Mouse (Mus musculus) CD8-positive naive resting alpha-beta T cell, adult 2 months (primary cell): ENCODE data around the gene Cfap54.

ENCODE experiments used
- DNase-seq, 2 experiments: peaks; one replicate each; pipeline ENCODE4 v3.0.0; 2022; ENCODE audit warnings: low read depth in 2 of 2, low spot score in 2 of 2

Gene Cfap54

DNA sequence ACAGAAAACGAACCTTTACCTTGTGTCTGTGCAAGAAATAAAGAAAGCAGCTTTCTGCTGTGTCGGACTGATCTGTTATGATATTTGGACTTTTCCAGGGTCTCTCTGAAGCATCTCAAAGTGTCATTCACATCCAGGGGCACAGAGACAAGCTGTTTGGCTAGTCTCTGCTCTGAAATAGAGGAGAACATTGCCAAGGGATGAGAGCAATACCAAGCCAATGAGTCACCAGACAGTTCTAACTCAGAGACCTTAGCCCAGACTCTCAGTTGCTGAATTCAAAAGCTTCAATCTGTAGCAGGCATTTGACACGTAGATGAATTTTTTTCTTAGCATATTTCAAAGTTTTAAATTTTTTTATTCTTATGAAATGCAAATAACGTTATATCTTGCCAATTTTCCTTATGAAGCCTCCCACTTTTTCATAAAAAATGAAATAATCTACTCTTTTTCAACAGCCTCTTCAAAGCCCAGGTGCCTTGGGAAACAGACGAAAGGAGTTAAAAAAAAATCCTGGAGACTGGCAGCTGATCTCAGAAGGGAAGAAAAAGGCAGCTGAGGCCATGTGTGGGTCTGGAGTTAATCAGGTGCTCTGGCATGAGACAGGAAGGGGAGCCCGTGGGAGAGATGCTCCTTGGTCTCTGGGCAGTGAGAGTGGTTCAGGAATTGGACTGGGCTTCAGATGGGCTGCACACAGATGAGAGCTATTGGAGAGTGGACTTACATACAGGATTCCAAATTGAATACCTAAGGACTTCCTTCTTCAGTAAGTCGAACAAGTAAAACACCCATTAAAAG, 138.4 kb downstream of the Cfap54 start:
- DNase-seq, result no peak

DNA sequence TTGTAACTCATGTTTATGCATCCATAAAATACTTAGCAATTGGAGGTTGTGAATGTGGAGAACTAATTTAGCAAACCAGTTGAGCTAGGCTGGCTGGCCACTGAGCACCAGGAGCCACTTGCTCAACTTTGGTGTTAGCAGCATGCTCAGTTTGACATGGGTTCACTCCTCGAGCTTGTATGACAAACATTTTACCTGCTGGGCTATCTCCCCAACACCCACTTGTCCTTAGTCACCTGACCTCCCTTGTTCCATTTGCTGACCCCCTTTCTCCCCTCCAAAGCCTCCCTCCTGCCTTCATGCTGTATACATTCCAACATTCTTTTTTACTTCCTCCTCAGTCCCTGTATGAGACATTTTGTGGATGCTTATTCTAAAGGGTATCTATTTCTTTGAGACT, 139.8 kb downstream of the Cfap54 start:
- DNase-seq, result no peak

DNA sequence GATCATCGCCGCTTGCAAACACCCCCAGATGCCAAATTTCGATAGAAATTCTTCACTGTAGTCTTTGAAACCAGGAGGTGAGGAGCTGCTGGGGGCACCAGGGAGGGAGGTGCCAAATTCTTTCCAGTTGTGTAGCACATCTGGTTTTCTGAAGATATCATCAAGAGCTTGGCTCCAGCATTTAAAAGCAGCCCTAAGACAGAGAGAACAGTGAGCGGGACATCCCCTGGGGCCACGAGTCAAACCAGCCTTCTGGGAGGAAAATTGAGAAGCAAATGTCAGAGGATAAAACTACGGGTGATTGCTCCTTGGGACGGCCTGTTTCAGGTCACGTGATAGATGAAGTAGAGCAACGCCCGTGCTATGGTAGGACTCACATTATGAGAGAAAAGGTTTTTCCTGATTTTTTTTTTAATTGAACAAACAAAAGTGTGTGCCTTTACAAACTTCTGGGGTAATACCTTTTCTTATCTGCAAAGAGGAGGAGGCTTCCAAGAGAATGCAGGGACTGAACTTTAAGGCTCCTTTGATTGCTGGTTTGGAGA, 143.6 kb downstream of the Cfap54 start:
- DNase-seq, result no peak

DNA sequence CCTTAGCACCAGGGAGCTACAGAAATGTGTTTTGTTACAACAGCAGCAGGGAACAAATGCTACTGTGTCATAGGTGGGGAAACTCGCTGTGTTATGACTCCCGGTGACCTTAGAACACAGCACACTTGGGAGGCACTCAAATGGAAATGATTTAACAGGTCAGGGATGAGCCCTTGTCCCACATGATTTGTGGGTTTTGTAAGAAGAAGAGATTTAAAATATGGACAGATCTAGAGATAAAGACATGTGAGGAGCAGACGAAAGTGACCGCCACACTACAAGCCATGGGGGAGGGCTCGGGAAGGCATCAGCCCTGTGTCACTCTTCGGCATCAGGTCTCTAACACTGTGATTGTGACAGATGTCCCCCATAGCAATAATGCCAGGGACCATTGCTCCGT, 144.3 kb downstream of the Cfap54 start:
- no peak for DNase-seq

DNA sequence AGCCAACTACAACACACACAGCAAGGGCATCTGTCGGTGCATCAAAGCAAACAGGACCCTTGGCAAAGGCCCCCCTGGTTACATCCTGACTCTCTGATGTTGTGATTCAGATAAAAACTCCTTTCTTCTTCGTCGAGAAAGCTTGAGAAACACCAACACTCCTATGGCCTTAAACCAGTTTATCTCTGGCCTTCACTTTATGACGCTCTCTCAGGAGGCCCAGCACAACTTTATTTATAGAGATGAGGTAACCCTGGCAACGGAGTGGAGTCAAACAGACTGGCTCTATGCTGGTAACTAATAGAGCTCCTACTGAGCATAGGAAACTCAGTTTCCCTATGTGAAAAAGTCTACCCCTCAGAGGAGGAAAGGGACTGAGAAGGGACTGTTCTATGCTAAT, 146.9 kb downstream of the Cfap54 start:
- DNase-seq, result no peak

DNA sequence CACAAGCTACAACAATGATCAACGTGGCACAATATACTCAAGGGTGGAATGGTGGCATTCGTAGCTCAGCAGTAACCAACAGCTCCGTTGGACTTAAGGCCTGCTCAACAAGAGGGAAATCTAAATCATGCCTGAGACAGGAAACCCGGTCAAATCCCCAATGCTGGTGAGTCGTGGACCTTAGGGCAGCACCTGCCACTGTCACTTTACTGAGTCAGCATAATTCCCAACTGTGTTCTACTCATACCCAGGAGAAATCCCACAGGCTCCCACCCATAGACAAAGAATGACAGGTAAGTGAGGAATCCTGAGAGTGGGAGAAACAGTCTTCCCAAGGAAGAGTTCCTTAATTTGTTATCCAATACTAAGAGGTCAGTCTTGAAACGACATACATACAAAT, 147.8 kb downstream of the Cfap54 start:
- DNase-seq, result no peak

DNA sequence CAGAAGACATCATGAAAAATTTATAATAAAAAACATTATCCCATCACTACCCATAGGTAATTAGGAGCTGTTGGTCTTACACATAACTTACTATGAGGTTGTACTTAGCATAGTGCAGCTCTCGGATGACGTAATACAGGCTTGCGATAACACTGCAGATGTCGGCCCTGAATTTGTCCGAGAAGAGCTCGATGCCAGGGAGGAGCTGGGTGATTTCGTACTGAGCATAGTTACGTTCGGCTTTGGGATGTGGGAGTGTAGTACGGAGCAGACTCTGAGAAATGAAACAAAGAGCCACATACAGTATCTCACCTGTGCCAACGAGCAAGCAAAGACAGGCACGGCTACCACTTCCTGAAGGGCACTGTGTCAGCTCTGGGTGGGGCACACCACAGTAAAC, 149.0 kb downstream of the Cfap54 start:
- no peak for DNase-seq

DNA sequence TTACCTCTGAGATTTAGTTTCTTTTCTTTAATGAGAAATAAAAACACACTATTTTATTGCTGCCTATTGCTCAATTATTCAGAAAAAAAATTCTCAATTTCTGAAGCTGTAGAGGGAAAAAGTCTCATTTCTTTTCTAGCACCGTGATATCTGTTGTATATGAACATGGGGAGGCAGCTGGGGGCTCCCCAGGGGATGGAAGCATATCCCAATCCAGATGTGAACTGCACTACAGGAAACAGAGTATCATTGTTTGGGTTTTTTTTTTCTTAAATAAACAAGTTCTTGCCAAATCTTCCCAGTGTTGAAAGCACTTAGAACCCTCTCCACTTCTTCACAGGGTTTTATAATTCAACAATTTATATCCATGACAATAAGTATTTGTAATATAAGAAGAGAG, 151.4 kb downstream of the Cfap54 start:
- DNase-seq, result no peak

DNA sequence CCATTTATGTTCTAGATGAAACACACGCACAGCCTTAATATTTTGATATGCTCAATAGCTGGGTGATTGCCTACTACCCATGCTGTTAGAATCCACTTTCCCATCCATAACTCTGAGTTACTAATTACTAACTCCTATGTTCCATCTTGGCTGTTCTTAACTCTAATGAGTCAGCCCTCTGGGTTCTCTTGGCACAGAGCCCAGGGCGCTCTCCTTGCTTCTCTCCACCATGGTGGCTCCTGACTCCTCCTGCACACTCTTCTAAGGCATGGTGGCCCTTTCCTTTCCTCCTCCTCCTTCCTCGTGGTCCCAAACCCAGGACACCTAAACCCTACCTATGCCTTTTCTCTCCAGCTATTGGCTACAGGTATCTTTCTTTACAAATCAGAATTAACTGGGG, 153.2 kb downstream of the Cfap54 start:
- no peak for DNase-seq

DNA sequence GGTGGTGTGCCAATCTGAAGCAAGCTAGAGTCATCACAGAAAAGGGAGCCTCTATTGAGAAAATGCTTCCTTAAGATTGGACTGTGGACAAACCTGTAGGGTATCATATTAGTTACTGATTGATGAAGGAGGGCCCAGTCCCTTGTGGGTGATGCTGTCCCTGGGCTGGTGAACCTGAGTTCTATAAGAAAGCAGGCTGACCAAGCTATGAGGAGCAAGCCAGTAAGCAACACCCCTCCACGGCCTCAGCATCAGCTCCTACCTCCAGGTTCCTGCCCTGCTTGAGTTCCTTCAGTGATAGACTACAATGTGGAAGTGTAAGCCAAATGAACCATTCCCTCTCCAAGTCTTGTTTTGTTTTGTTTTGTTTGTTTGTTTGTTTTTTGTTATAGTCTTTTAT, 162.9 kb downstream of the Cfap54 start:
- DNase-seq, result no peak

DNA sequence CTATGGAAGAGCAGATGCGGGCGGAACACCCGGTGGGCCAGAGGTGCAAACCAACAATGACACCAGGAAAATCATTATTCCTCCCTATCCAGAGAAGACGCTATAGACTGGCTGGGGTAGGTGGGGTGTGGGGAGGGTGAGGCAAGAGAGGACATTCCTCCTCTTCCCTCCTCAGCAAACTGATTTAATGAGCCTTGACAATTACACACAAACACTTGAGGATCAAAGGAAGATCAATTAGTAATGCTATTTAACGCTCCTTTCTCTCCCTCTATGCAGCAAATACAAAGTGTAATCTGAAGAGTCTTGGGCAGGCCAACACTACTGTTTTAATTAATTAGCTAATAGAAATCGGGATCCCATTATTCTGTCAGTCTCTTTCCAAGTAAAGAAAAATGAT, 174.2 kb downstream of the Cfap54 start:
- DNase-seq, result no peak

DNA sequence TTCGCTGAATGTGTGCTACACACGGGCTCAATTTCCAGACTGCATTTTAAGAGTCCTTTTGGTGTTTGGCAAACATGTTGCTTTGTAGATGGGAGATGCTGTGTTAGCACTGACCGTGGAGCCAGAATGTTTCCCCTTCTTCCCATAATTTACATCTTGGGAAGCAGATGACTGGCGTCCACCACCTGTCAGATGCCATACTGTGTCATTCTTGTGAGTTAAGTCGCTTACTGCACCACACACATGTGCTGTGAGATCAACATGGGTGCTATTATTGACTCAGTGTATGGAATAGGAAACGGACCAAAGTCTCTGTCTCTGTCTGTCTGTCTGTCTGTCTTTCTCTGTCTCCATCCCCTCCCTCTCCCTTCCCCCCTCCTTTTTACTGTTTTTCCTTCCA, 193.0 kb downstream of the Cfap54 start:
- no peak for DNase-seq

DNA sequence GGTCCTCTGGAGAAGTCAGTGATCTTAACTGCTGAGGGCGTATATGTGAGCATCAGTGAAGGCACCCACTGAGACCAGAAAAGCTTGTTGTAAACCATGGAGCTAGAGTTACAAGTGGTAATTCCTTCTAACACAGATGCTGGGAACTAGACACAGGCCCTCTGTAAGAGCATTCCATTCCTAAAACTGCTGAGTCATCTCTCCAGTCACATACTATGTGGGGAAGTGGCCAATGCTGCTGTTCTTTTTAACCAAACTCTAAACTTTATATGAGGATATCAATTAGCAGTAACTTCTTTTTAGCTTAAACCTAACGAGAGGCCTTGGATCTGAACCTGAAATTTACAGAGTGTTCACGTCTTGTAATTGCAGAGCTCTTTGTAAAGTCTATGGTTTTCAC, 203.4 kb downstream of the Cfap54 start:
- no peak for DNase-seq

DNA sequence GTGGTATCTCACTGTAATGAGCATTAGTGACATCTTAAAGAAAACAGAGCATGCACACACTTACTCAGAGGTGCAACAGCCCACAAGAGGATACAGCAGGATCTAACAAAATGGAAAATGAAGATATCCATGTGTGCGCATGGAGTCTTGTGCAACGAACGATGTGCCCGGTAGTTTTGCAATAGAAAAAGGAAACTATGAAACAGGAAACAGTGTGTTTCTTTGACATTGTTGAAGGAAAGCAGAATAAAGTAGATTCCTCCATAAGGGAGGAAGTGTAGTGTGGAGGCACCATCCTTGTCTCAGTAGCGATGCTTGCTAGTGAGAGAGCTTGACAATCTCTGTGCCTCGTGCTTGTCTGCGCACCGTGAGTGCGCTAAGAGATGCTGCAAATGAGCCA, 240.4 kb downstream of the Cfap54 start:
- no peak for DNase-seq

DNA sequence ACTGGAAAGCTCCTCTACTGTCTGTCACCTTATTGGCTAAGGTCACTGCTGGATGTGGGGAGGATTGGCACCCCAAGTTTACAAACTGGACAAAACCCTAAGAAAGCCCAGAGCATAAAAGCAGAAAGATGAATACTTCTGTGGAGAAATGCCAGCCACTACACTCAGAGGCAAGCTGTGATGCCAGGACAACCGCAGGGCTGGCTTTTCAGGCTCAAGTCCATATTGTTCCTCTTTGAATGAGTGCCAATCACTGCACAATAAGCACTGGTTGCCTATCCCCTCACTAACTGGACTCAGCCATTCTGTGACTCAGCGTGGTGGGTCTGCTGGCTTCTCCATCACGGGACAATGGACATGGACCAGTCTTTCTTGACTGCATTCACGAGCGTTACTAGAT, 243.8 kb downstream of the Cfap54 start:
- DNase-seq, result no peak

DNA sequence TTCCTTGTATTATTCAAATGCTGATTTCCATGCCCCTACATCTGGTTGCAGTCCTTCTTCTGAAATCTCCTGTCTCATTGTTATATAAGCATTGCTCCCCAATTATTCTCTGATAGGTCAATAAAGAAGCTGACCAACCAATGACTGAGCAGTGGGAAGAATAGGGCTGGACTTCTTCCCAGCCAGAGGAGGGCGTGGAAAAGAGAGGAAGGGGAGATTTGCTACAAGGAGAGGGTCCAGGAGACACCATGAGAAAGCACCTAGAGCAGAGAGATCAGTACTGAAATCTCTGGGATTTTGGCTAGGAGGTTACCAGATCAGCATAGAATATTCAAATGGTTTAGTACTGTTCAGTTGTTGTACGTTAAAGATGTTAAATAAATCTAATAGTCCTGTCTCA, 244.4 kb downstream of the Cfap54 start:
- no peak for DNase-seq

DNA sequence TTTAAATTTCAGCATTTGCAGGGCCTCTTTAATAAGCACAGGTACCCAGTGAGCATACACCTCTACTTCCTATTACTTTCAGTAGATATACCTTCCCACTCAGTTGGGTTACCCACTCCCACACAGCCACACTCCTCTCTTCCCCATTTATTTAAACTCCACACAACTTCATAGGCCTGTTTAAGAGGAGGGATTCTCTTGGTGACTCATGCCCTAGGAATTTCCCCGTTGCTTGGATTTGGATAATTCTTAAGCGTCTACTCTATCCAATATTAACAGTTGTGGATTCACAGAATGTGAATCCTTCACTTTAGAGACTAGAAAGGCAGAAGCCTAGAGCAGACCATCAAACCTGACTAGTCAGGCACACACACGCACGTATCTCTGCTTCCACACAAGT, 259.9 kb downstream of the Cfap54 start:
- DNase-seq, result no peak

DNA sequence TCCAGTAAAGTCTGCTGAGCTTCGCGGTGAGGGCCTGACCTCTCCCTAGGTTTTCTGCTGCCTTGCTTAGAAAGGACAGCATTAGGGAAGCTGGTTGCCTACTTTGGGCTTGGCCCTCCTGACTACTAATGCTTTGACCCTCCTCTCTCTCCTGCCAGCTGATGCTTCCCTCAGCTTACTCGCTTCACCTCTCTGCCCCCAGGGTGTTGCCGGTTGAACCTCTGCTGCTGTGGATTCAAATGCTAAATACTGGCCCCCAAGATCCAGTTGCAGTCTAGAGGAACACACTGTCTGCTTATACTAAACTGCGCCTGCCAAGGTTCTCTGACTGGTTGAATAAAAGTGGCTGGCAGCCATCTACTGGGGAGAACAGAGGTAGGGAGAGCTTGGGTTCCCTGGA, 263.2 kb downstream of the Cfap54 start:
- no peak for DNase-seq

DNA sequence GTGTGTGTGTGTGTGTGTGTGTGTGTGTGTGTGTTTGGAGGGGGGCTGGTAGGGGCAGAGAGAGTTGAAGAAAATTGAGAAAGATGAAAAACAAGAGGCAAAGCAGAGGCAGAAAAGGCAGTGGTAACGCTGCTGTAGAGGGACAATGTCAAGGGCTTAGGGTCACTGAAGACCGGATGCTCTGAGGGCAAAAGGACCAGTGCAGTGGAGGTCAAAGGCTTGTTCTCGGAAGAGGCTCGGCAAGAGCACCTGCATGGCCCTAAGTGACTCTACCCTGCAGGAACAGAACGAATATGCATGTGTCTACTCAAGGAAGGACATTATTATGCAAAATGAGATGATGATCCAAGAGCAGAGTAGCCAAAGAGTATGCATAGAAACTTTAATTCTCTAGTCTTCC, 264.5 kb downstream of the Cfap54 start:
- DNase-seq, result no peak

DNA sequence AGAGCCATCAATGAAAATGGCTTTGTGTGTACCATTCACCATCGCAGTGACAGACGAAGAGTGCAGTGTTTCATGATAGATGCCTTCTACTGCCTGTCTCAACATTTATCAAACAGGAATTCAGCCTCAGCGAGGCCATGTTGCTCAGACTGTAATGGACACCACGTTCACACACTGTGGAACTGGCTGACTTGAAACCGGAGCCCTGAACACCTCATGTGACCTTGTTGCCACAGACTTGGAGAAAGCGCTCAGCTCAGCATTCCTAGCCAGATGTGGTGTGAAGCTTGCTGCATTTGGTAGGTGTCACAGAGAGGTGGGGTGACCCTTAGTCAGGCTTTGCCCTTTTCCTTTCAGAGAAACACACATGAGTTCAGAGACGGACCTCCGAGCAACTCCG, 270.5 kb downstream of the Cfap54 start:
- no peak for DNase-seq

DNA sequence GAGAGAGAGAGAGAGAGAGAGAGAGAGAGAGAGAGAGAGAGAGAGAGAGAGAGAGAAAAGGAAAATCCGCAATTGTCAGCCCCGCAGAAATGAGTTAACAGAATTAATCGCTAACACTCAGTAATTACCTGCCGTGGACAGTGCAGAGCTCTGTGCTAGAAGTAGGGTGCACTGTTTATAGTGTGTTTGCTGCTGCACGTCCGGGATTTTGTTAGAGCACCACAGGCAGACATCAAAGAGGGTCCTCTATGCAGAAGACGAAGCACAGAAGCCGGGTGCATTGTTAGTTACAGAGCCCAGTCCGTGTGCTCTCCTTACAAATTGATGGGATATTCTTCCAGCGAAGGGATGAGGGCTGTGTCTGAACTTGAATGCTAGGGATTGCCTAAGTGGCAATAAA, 289.5 kb downstream of the Cfap54 start:
- DNase-seq, result no peak

DNA sequence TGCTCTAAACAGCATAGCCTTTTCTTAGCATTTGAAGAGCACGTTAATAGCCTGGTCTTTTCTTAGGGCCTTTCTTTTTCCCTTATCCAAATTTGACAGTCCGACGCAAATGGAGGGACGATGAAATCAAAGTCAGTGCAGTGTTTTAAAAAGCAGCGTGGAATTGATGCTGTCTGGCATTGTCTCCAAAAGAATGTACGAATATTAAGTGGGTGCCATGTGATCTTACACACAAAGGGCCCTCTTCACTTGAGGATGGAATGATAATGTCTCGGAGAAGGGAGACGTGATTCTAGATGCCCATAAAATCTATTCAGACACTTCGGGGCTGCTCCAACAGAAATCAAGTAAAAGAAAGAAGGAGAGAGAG, 289.9 kb downstream of the Cfap54 start:
- DNase-seq, result no peak

DNA sequence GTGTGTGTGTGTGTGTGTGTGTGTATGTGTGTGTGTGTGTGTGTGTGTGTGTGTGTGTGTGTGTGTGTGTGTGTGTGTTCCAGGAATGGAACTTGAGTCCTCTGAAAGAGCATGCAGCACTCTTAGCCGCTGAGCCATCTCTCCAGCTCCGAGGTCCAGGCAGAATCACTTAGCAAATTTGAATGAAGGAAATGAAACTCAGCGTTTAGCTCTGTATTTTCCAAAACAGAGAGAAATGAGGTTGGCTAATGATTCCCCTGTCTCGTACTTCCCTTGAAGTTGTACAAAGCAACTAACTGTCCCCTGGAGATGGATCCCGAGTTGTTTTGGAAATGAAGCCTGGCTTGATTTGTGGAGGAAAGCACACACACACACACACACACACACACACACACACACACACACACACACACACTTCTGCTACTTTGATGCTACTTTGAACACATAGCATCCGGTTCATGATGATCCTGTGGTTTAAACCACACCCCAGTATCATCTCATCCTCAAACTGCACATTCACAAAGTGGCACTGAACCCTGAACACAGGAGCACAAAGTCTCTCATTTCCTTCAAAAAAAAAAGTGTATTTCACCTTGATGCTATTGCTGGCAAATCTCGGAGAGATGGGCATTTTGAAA, 290.4 kb downstream of the Cfap54 start:
- no peak for DNase-seq
